33 mouse cellular contexts compared by ENCODE assay signal in genomic region chr8:125853300-125853699, GRCm38 (mm10). TPM values are rescaled to one million over a fixed set of nuclear protein-coding genes. Genes with fewer than 3 reads are reported as not detected.
DNase-seq lines count a peak whose midpoint lies in the region; ATAC-seq and TF ChIP-seq lines count a peak whose summit lies in the region.
"Had no signal": no experiment of that assay in that cellular context is flagged by ENCODE, and none has a peak within 500 bp of the region (broad histone marks: within the 10 kb centered on the region; RNA-seq: fewer than 3 reads in every experiment).

No protein-coding gene starts in this region.

- no peak overlapping the region for H3K9ac ChIP-seq in stomach, postnatal 0 days (ENCODE audit: low read length)
- H3K9ac ChIP-seq: embryonic facial prominence, embryonic 13.5 days; forebrain, embryonic 15.5 days; heart, embryonic 12.5 days; hindbrain, embryonic 15.5 days; lung, embryonic 15.5 days; midbrain, embryonic 12.5 days had no signal

- H3K4me3 ChIP-seq in stomach, postnatal 0 days (ENCODE audit: low read depth, low read length) = no peak overlapping the region
- H3K4me3 ChIP-seq: embryonic facial prominence, embryonic 13.5 days; forebrain, embryonic 10.5 days; forebrain, embryonic 15.5 days; heart, embryonic 12.5 days; hindbrain, embryonic 10.5 days; hindbrain, embryonic 15.5 days; lung, embryonic 15.5 days; midbrain, embryonic 12.5 days had no signal

- 0 out of 2 replicates have a peak, but pooled peaks have one; percentile 47 for ATAC-seq in stomach, postnatal 0 days (ENCODE audit: low FRiP score, low TSS enrichment)
- ATAC-seq: CD4-positive, CD25-positive, alpha-beta regulatory T cell, adult 4 months; forebrain, embryonic 15.5 days; inflammation-experienced regulatory T-cells, adult 6 months had no signal

- H3K4me1 ChIP-seq in stomach, postnatal 0 days (replicated peaks; ENCODE audit: control insufficient read depth, insufficient read depth) = no peaks in the 10 kb centered on the region
- H3K4me1 ChIP-seq: embryonic facial prominence, embryonic 13.5 days had no signal

- DNase-seq in kidney, adult 18-20 months = peak; percentile 22
- DNase-seq in kidney, postnatal 4 days = no peak
- DNase-seq in kidney, adult 9 months = peak; percentile 48
- peak; percentile 44 to 63 for DNase-seq in kidney, postnatal 25 days
- DNase-seq in stomach, postnatal 0 days (ENCODE audit: low spot score) = peak; percentile 20
- DNase-seq in left cerebral cortex, postnatal 25 days (ENCODE audit: low spot score in 2 of 2) = no peak
- DNase-seq in ovary, postnatal 10 days (ENCODE audit: low spot score) = no peak
- DNase-seq: adrenal gland, postnatal 14 days; cerebellum, adult 11 months; cerebellum, adult 9-10 months; gastrocnemius, postnatal 25 days; heart, adult 11 months; heart, postnatal 14 days; layer of hippocampus, postnatal 36 days; retina, postnatal 1 day; right cerebral cortex, postnatal 14 days; thymus, adult 18-20 months; thymus, postnatal 25 days had no signal

- no peaks in the 10 kb centered on the region for H3K27me3 ChIP-seq in stomach, postnatal 0 days (ENCODE audit: control insufficient read depth, insufficient read depth, low read length)
- H3K27me3 ChIP-seq: embryonic facial prominence, embryonic 13.5 days; forebrain, embryonic 15.5 days; heart, embryonic 12.5 days; hindbrain, embryonic 15.5 days; lung, embryonic 15.5 days had no signal

- 36% methylated on average over 5 of the region's 5 CpGs for WGBS in stomach, postnatal 0 days

- TF ChIP-seq EP300 in stomach, postnatal 0 days (optimal IDR thresholded peaks at IDR 0.05) = no peak

- H3K27ac ChIP-seq in stomach, postnatal 0 days (replicated peaks) = no peak overlapping the region
- H3K27ac ChIP-seq: embryonic facial prominence, embryonic 13.5 days; forebrain, embryonic 10.5 days; forebrain, embryonic 15.5 days; hindbrain, embryonic 10.5 days; hindbrain, embryonic 15.5 days; kidney, postnatal 0 days; lung, embryonic 15.5 days; midbrain, embryonic 12.5 days had no signal

- H3K36me3 ChIP-seq in stomach, postnatal 0 days (ENCODE audit: control insufficient read depth, insufficient read depth, low read length) = no peaks in the 10 kb centered on the region
- H3K36me3 ChIP-seq: embryonic facial prominence, embryonic 13.5 days; forebrain, embryonic 10.5 days; heart, embryonic 12.5 days; hindbrain, embryonic 10.5 days; lung, embryonic 15.5 days; midbrain, embryonic 12.5 days had no signal

- intact Hi-C loops in left cerebral cortex, postnatal 25 days (cut with DNase I) = loop anchor here (10.0 kb wide), 1 partner anchor 688 kb away; no protein-coding TSS in a partner anchor

- no peak for TF ChIP-seq CTCF in stomach, postnatal 0 days (IDR thresholded peaks at IDR 0.05; ENCODE audit: low read depth)

- H3K4me2 ChIP-seq in stomach, postnatal 0 days (replicated peaks; ENCODE audit: low read depth) = no peak overlapping the region
- H3K4me2 ChIP-seq: embryonic facial prominence, embryonic 13.5 days; forebrain, embryonic 15.5 days; heart, embryonic 12.5 days; hindbrain, embryonic 15.5 days; lung, embryonic 15.5 days; midbrain, embryonic 12.5 days had no signal

- H3K9me3 ChIP-seq in stomach, postnatal 0 days (ENCODE audit: control insufficient read depth, low read length) = no peaks in the 10 kb centered on the region
- H3K9me3 ChIP-seq: embryonic facial prominence, embryonic 13.5 days; forebrain, embryonic 10.5 days; forebrain, embryonic 15.5 days; heart, embryonic 12.5 days; hindbrain, embryonic 10.5 days; hindbrain, embryonic 15.5 days; lung, embryonic 15.5 days; midbrain, embryonic 12.5 days had no signal

RNA-seq across cellular contexts. Expression of gene Pcnx2, which starts 44.8 kb away (rescaled TPM):
- polyA plus RNA-seq in stomach, postnatal 0 days (2015; fragmentation: Nextera tagmentation; extraction: Ambion mirVana) = 0.17 and 0.22 TPM in 2 replicates
- total RNA-seq in left cerebral cortex, postnatal 25 days (2021) = 10 to 100 TPM; 81.8 to 86.2 TPM
- total RNA-seq: liver, adult 2 months; megakaryocyte, adult 5-6 weeks; monocyte, adult 5-6 weeks had no signal
- polyA plus RNA-seq: limb, embryonic 11.5 days had no signal

RNA-seq across cellular contexts. Expression of gene Map3k21, which starts 57.0 kb away (rescaled TPM):
- 1.1 and 1.2 TPM in 2 replicates for polyA plus RNA-seq in stomach, postnatal 0 days (2015; fragmentation: Nextera tagmentation; extraction: Ambion mirVana)
- total RNA-seq in left cerebral cortex, postnatal 25 days (2021) = 1 to 10 TPM; 1.7 to 2.6 TPM
- total RNA-seq: megakaryocyte, adult 5-6 weeks; monocyte, adult 5-6 weeks had no signal
- polyA plus RNA-seq: CD4-positive, CD25-positive, alpha-beta regulatory T cell, adult 4 months; forebrain, embryonic 10.5 days; inflammation-experienced regulatory T-cells, adult 6 months; limb, embryonic 11.5 days had no signal

Comparison
In these comparisons a context has a peak if more than half of its experiments do, and no peak if none do; other contexts are left out.
1. DNase-seq: peak in kidney, adult 18-20 months (single experiment), kidney, adult 9 months (single experiment), kidney, postnatal 25 days (2 of 2) and stomach, postnatal 0 days (single experiment); none in kidney, postnatal 4 days (0 of 2), left cerebral cortex, postnatal 25 days (0 of 2) and ovary, postnatal 10 days (single experiment).